Mouse (Mus musculus) lung, postnatal 14 days (tissue): ENCODE results near the gene Synpo2.

Experiments
- DNase-seq: peaks from one replicate; pipeline ENCODE4 v3.0.0; 2021

Gene Synpo2

DNA sequence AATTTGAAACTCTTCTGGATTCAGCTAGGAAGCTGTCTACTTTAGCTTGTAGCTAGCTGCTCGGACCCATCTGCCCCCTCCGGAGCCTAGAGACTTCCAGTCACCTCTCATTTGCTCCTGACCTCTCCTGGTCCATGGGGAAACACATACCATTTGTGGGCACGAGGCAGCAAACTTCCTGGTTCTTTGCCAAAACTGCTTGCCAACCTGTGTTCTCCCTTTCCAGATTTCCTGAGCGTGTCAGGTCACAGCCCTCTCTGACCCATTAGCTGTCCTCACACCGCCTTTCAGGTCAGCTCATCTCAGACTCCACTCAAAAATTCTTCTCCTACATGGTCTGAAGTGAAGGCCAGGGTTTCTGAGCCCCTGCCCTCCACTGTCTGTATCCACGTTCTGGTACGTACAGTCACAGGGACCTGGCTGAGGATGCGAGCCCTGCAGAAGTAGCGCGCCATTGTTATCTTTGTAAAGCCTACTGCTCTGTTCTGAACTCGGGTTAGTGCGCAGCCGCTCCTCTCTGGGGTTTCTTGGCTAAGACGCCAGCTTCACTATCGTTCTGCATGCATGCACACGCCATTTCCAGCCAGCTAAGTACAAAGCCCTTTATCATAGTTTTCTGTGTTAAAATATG is 150.0 kb downstream of the Synpo2 start:
- DNase-seq: no peak

DNA sequence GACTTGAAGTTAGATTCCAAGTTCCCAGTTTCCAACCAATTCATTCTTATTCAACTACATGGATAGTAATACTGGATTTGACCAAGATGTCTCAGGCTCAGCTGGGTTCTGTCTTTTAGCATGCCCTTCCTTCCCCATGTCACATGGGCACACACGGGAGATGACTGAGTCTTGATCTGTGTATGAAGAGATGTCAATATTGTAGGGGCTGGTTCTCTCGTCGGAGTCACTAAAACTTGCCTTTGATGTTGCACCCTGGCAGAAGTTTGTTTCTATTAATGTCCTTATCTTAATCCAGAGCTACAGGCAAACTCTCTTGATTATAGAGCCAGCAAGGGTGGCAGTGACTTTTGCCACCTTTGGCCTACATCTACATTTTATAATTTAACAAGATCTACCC is 154.3 kb downstream of the Synpo2 start:
- DNase-seq: no peak

DNA sequence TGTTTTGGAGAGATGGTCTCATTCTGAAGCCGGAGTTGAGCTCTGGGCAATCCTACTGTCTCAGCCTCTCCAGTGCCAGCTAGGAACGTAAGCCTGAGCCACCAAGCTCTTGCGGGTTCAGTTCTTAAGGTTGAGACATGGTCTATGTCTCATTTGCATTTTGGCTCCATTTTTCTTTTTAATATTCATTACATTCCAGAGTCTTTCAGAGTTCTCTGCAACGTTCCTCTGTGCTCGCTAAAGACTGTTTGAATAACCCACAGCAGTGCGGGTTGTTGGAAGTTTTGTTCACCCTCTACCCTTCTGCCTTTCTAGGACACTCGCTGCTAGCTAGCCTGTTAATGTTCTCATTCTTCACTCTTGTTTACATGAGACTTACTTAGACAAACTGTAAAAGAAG is 155.0 kb downstream of the Synpo2 start:
- no peak for DNase-seq

DNA sequence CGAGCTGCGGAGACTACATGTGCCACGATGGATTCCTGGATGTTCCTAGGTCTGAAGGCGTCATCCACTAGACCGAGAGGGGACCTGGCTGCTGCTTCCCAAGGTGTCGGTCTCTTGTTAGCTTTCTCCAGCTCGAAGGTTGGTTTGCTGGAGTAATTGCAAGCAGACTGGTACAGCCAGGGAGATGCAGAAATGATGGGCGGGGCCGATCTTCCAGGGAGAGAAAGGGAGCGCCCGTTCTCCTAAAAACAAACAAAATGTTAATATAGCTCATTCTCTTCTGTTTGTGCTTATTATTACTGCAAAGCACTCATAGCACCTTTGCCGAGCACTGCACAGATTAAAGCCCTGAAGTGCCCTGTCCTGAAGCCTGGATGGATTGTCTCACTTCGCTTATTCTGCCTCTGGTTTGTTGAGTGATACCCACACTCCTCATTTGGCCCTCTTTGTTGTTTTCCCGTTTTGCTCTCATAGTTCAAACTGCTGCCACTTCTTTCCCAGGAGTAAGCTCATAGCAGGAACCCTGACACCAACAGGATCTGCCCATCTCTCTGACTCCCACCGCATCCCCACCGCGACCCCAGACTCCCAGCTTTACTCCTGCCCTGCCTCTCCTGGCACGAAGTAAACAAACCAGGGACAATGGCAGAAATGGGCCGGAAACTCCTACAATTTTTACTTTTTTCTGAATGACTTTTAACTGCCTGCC is 155.8 kb downstream of the Synpo2 start:
- DNase-seq: no peak

DNA sequence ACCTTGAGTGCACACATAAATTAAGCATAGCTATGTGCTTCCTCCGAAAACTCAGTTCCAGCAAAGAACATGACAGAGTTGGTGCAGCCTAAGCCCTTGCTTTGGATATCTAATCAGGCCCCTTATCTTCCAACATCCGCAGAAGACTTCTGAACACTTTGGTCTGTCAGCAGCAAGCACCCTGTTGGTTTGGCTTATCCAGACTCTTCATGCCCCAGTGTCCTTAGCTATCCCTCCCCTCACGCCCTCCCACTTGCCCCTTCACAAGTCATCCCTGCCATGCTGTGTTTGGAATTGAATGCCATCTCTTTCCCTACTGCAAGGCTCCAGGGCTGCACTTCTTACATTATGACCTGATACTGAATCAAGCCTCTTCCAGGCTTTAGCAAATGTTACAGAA is 160.2 kb downstream of the Synpo2 start:
- no peak for DNase-seq

DNA sequence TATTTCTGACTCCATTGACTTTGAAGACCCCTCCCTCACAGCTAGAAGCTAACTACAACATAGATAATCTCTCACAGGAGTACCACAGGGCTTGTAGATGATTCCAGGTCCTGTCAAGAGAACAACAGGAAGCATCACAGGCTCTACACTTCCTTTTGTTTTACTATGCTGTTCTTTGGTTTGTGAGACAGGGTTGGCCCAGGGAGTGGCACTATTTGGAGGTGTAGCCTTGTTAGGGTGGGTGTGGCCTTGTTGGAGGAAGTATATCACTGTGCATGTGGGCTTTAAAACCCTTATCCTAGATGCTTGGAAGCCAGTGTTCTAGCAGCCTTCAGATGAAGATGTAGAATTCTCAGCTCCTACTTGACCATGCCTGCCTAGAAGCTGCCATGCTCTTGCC is 160.9 kb downstream of the Synpo2 start:
- no peak for DNase-seq

DNA sequence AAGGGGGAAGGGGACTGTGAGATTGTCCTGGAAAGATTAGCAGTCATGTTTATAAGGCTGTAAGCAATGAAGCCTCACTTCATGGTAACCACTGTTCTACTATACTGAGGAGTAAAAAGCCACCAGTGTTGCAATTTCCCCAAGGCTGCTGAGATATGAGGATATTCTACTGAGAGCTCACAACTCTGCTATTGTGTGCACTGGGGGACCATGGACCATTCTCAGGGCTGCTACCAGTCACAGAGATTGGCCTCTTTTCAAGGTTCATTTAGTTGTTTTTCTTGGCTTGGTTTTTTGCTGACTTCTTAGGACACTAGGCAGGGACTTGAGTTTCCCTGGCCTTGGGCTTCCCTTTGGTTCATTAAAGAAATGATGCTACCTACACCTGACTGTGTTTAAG is 162.6 kb downstream of the Synpo2 start:
- DNase-seq: no peak

DNA sequence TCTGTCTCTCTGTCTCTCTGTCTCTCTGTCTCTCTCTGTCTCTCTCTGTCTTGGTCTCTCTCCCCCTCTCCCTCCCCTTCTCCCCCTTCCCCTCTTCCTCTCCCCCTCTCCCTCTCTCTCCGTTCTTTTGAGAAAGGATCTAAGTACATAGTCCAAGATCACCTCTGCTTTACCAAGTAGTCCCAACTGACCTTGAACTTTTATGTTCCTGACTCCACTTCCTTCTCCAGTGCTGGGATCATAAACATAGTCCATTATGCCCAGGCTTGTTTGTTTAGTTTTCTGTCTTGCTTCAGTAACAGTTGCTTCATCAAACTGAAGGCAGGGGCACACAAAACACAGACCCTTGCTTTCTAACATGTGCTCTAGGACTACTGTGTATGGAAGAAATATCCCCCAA is 163.5 kb downstream of the Synpo2 start:
- DNase-seq: no peak

DNA sequence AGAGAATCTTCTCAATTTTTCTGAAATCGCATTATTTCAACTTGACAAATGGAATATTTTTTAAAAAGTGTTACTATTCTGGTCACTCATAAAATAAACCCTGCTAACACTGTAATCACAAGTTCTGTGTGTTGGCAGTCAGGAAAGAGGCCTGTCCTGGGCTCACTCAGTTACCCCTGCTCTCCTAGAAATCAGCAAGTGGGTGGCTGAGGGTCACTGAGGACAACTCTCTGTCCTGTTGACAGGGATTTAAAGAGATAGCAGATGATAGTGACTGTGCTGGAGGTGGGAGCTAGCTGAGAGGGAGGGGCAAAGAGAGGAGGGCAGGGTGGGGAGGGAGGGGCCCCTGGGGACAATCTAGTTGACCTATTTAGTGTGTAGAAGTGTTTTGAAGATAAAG is 165.0 kb downstream of the Synpo2 start:
- DNase-seq: no peak

DNA sequence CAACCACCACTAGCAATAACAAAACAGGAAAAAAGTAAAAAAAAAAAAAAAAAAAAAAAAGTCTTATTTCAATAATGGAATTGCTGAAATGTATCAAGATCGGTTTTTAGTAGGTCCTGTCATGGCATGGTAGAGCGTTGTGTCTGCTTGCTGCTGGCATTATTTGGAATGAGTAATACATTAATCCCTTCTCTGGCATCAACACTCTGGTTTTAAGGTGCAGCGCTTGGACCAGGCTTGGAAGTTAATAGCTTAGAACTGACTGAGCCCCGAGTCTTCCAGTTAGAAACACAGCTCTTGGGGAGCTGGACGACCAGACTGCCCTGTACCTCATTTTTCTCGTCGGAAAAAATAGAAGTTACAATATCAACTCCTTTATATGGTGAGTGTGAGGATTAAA is 169.1 kb downstream of the Synpo2 start:
- DNase-seq: no peak

DNA sequence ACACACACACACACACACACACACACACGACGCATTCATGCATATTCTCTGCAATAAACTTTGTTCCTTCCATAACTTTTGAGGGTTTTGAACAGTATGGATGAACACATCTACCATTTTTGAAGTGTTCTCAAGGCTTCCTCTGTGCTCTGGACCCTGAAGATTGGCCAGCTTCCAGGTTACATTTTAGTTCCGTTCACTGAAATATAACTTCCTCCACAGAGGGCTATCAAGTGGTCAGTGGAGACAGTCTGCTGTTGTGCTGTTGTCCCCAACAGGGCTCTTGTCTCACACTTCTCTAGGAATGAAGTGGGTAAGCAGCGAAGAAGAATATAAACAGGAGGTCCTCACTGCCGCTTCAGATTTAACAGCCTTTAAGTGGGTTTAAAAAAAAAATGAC is 170.5 kb downstream of the Synpo2 start:
- no peak for DNase-seq

DNA sequence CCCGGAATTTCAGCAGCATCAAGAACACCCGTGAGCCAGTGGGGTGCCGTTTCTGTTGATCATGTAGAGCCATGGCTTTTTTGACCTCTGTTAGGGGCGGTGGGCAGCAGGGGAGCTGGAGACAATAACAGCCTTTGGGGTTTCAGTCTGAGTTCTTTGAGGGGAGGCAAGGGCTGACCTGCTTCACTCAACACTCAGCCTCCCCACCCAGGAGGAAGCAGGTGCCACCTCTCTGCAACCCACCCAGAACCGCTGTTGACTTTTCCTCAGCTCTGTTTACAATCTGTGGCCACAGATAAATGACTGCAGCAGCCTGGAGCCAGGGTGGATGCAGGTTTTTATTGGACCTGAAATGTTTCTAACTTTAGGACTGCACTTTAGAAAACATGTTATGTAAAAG is 171.8 kb downstream of the Synpo2 start:
- no peak for DNase-seq

DNA sequence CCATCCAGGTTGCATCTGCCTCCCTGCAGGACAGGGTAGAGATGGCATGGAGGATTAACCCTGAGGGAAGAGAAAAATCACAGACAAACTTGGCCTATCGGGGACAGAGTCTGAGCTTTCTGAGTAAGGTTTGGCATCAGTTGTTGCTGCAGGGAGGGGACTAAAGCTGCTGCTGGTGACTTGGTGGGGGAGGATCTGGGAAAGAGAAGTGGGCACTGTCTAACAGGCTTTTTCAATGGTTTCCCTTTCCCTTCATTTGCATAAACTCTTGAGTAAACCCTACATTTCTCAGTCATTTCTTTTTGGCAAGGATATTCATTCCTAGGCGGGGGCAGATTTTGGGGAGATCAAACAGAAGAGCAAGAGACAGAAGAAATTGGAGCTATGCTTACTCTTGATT is 174.0 kb downstream of the Synpo2 start:
- no peak for DNase-seq

DNA sequence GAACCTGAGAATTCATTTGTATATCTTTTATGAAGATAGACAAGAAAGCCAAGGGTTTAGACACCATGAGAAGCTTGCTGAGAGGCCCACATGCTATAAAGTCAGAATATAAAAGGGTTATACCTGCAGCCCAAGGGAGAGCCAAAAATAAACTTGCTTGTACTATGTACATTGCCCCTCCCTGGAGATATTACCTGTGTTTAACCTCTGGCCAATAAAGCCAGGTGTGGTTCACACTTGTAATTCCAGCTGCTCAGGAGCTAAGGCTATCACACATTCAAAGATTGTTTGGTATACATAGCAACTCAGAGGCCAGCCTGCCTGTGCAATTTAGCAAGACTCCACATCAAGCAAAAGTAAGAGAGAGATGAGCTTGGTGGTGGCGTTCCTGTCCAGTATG is 177.1 kb downstream of the Synpo2 start:
- no peak for DNase-seq

DNA sequence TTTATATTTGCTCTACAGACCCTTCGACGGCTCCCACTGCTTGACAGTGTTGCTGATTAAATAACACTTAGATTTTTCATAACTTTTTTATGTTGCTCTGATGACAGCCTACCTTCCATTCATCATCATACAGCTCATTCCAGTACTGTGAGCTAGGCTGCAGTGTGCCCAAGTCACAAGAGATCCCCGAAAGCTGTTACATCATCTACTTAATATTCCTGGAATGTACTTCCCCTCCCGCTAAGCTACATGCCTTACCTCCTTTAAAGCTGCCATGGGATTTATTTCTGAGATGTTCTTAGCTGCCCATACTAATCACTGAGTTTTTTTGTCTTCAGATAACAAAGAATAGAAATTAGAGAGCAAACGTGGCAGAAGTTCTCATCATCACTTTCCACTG is 181.8 kb downstream of the Synpo2 start:
- no peak for DNase-seq

DNA sequence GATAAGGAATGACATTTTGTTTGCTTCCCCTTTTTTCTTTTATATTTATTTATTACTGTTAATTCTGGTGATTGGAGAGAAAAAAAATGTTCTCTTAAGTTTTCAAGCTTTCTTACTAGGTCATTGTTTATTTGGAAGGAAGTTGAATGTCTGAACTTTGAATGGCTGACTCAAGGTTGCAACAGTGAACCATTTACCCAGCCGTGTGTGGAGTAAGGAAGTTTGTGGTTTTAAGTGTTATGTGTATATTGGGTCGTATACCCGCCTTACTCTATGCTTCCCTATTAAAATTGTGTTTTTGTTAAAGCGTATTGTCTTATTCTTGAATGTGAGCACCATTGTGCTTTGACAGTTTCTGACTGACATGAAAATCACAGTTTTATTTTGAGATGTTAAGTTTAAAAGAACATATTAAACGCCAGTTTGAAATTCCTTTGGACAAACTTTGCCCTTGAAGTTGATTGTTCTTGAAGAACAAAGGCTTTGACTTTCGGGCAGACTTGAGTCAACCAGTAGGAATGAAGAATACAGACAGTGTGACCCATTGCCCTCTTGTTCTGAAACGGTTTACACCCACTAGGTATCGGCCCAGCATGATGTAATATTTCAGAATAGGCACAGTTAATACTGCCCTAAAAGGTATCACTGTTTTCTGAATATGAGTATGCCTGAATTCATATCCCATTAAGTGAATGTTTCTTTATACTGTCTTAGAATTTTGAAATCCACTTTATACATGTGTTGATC is 182.6 kb downstream of the Synpo2 start:
- no peak for DNase-seq

DNA sequence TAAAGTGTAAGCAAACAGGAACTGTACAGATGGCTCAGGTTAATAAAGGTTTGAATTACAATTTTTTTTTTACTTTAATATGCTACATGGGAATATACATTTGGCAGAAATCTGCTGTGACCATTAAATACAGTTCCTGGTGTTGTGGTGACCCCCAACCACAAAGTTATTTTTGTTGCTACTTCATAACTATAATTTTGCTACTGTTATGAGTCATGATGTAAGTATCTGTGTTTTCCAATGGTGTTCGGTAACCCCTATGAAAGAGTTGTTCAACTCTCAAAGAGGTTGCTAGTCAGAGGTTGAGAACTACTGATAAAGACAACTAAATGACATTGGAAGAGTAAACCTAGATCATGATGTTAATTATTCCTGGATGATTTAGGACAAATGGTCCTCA is 193.6 kb downstream of the Synpo2 start:
- DNase-seq: no peak

DNA sequence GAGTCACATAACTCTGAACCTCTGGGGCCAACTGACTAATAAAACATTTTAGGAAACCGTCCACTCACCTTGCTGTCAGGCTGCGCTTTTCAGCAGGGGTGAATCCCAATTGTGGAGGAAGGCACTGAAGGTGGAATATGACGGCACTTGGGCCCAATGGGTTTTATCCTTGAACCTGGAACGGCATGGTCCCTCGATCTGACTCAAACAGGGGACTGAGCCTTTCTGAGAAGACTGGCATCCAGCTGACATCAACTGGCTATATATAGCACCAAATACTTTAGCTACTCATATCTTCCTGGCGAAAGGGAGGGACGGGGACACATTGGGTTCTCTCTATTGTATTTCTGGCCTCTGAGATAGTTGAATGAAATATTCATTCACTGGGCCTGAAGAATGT is 201.2 kb downstream of the Synpo2 start, which contains the start of gene Myoz2:
Myoz2 (minus strand) TSS at position 264 of the 400 bp plus-strand sequence.
- no peak for DNase-seq

DNA sequence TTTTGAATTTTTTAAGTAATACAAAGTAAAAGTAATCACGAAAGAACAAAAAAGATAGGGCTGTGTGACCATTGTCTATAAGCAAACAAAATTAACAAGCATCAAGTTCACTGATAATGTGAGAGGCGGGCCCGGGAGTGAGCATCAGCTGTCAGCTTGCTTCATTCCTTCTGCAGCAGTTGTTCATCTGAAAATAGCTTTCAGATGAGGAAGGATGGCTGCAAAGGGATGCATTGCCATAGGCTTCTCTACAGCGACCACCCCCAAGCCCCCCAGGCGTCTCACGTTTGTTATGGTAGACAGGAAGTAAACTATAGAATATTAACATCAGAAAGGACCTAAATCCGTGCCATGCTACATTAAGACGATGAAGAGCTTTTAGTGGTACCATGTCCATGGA is 202.1 kb downstream of the Synpo2 start:
- no peak for DNase-seq
